ENCODE assay signal across 17 mouse cellular contexts in genomic region chr16:13455560-13455959, GRCm38 (mm10).
DNase-seq lines count a peak whose midpoint lies in the region; ATAC-seq lines count a peak whose summit lies in the region.
"Had no signal": no experiment of that assay in that cellular context is flagged by ENCODE, and none has a peak within 500 bp of the region (broad histone marks: within the 10 kb centered on the region; RNA-seq: fewer than 3 reads in every experiment).

No protein-coding gene starts in this region.

- H3K27ac ChIP-seq in kidney, embryonic 16.5 days (ENCODE audit: low read length), result no peak overlapping the region
- no peak overlapping the region for H3K27ac ChIP-seq in midbrain, embryonic 15.5 days
- H3K27ac ChIP-seq in midbrain, embryonic 14.5 days (replicated peaks; ENCODE audit: low read depth, low read length), result no peak overlapping the region
- H3K27ac ChIP-seq: forebrain, embryonic 10.5 days; heart, embryonic 15.5 days; intestine, embryonic 15.5 days; neural tube, embryonic 12.5 days had no signal

- no peaks in the 10 kb centered on the region for H3K27me3 ChIP-seq in kidney, embryonic 16.5 days (ENCODE audit: insufficient read depth, low read length)
- peaks cover 4% of the 10 kb centered on the region; the same call in 1 of the 2 replicates for H3K27me3 ChIP-seq in midbrain, embryonic 15.5 days (replicated peaks)
- no peaks in the 10 kb centered on the region for H3K27me3 ChIP-seq in midbrain, embryonic 14.5 days (ENCODE audit: control insufficient read depth, insufficient read depth, low read length)
- H3K27me3 ChIP-seq: heart, embryonic 15.5 days; intestine, embryonic 15.5 days had no signal

- no peaks in the 10 kb centered on the region for H3K36me3 ChIP-seq in kidney, embryonic 16.5 days (ENCODE audit: insufficient read depth, low read length)
- H3K36me3 ChIP-seq in midbrain, embryonic 15.5 days (replicated peaks), result no peaks in the 10 kb centered on the region
- no peaks in the 10 kb centered on the region for H3K36me3 ChIP-seq in midbrain, embryonic 14.5 days (ENCODE audit: control insufficient read depth, insufficient read depth, low read length)
- H3K36me3 ChIP-seq: forebrain, embryonic 10.5 days; heart, embryonic 15.5 days; intestine, embryonic 15.5 days; neural tube, embryonic 12.5 days had no signal

- H3K4me2 ChIP-seq in kidney, embryonic 16.5 days (replicated peaks; ENCODE audit: low read depth, low read length), result no peak overlapping the region
- H3K4me2 ChIP-seq in midbrain, embryonic 15.5 days, result no peak overlapping the region
- no peak overlapping the region for H3K4me2 ChIP-seq in midbrain, embryonic 14.5 days (ENCODE audit: low read length)
- H3K4me2 ChIP-seq: heart, embryonic 15.5 days; intestine, embryonic 15.5 days; neural tube, embryonic 12.5 days had no signal

- H3K9ac ChIP-seq in kidney, embryonic 16.5 days (replicated peaks; ENCODE audit: low read length), result no peak overlapping the region
- H3K9ac ChIP-seq in midbrain, embryonic 15.5 days, result no peak overlapping the region
- no peak overlapping the region for H3K9ac ChIP-seq in midbrain, embryonic 14.5 days (replicated peaks; ENCODE audit: low read length)
- H3K9ac ChIP-seq: heart, embryonic 15.5 days; intestine, embryonic 15.5 days; neural tube, embryonic 12.5 days had no signal

- 0 out of 2 replicates have a peak, but pooled peaks have one; percentile 12 for ATAC-seq in kidney, embryonic 16.5 days (ENCODE audit: low FRiP score, low TSS enrichment)
- ATAC-seq in midbrain, embryonic 15.5 days (replicated peaks), result 0 out of 2 replicates have a peak, but pooled peaks have one; percentile 31
- ATAC-seq in midbrain, embryonic 14.5 days (ENCODE audit: low FRiP score, low TSS enrichment), result no peak
- no peak for ATAC-seq in erythroid progenitor cell, adult 5-6 weeks (replicated peaks; ENCODE audit: low FRiP score, poor library complexity, severe bottlenecking)
- ATAC-seq: intestine, embryonic 15.5 days had no signal

- H3K4me3 ChIP-seq in kidney, embryonic 16.5 days (ENCODE audit: low read length), result no peak overlapping the region
- no peak overlapping the region for H3K4me3 ChIP-seq in midbrain, embryonic 15.5 days
- H3K4me3 ChIP-seq in midbrain, embryonic 14.5 days (replicated peaks; ENCODE audit: low read depth, low read length), result no peak overlapping the region
- H3K4me3 ChIP-seq: forebrain, embryonic 10.5 days; heart, embryonic 15.5 days; intestine, embryonic 15.5 days; neural tube, embryonic 12.5 days had no signal

- no peaks in the 10 kb centered on the region for H3K4me1 ChIP-seq in kidney, embryonic 16.5 days (ENCODE audit: insufficient read depth, low read length)
- peaks cover 12% of the 10 kb centered on the region for H3K4me1 ChIP-seq in midbrain, embryonic 15.5 days
- peaks cover 7% of the 10 kb centered on the region; the same call in 1 of the 2 replicates for H3K4me1 ChIP-seq in midbrain, embryonic 14.5 days (ENCODE audit: control insufficient read depth, insufficient read depth, low read length)
- H3K4me1 ChIP-seq: neural tube, embryonic 12.5 days had no signal

- peak; percentile 74 for DNase-seq in adrenal gland, postnatal 10 days
- DNase-seq in adrenal gland, adult 8-10 months, result no peak
- no peak for DNase-seq in kidney, adult 9 months
- no peak for DNase-seq in midbrain, embryonic 14.5 days
- no peak for DNase-seq in spleen, adult 12 weeks (ENCODE audit: low spot score)
- DNase-seq: cerebellum, adult 9-11 months; kidney, postnatal 36 days; liver; right cerebral cortex, postnatal 14 days; thymus, postnatal 25 days had no signal

- no peaks in the 10 kb centered on the region for H3K9me3 ChIP-seq in kidney, embryonic 16.5 days (ENCODE audit: low read length)
- H3K9me3 ChIP-seq in midbrain, embryonic 15.5 days, result no peaks in the 10 kb centered on the region
- H3K9me3 ChIP-seq in midbrain, embryonic 14.5 days (ENCODE audit: control insufficient read depth, low read length), result no peaks in the 10 kb centered on the region
- H3K9me3 ChIP-seq: forebrain, embryonic 10.5 days; heart, embryonic 15.5 days; intestine, embryonic 15.5 days; neural tube, embryonic 12.5 days had no signal

Comparison
In these comparisons a context has a peak if more than half of its experiments do, and no peak if none do; other contexts are left out.
1. ATAC-seq: peak in kidney, embryonic 16.5 days (single experiment) and midbrain, embryonic 15.5 days (single experiment); none in midbrain, embryonic 14.5 days (single experiment) and erythroid progenitor cell, adult 5-6 weeks (single experiment).